Mouse (Mus musculus): Measurements from ENCODE around the gene Slc31a1. TPM values are rescaled to one million over a fixed set of nuclear protein-coding genes. Genes with fewer than 3 reads are reported as not detected.
A peak's percentile ranks its signal among the peaks of the same experiment; 100 is the strongest.

Gene Slc31a1
- total RNA-seq, 2 experiments from 2014 or later = 10.7 to 11.3 TPM

DNA sequence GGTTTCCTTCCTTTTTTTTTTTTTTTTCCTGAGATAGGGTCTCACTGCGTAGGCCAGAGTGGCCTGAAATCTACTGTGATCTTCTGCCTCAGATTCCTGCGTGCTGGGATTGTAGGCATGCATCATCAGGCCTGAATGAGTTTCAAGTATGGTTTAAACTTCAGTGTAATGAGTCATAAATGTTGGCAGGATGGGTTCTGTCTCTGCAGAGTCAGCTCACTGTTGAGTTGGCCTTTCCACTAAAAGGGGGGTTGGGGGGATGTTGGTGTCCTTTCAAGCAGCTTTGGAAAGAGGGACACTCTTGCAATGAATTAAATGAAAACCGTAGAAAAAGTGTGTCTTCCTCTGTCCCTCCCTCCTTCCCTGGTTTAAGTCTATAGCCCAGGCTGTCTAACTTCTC, 38.4 kb downstream of the Slc31a1 start:
- peak in 1 of 2 experiments; percentile 21 for DNase-seq (ENCODE audit: low spot score in 2 of 2)

DNA sequence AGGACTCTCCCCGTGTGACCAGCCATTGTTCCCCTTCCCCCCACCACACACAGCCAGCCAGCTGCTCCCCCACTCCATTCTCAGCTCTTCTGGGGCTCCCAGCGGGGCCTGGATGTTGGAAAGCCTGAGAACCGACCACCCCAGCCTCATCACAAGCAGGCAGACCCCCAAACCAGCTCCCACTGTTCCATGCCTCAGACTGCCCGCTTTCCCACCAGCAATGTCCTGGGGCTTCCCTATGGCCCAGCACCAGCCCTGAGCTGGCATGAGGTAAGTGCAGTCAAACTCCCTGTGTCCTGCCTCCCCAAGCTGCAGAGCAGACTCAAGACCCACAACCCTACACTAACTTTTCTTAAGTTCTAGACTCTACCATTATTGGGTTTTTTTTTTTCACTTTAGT, 45.6 kb downstream of the Slc31a1 start:
- DNase-seq (ENCODE audit: low spot score in 2 of 2) = no peak

DNA sequence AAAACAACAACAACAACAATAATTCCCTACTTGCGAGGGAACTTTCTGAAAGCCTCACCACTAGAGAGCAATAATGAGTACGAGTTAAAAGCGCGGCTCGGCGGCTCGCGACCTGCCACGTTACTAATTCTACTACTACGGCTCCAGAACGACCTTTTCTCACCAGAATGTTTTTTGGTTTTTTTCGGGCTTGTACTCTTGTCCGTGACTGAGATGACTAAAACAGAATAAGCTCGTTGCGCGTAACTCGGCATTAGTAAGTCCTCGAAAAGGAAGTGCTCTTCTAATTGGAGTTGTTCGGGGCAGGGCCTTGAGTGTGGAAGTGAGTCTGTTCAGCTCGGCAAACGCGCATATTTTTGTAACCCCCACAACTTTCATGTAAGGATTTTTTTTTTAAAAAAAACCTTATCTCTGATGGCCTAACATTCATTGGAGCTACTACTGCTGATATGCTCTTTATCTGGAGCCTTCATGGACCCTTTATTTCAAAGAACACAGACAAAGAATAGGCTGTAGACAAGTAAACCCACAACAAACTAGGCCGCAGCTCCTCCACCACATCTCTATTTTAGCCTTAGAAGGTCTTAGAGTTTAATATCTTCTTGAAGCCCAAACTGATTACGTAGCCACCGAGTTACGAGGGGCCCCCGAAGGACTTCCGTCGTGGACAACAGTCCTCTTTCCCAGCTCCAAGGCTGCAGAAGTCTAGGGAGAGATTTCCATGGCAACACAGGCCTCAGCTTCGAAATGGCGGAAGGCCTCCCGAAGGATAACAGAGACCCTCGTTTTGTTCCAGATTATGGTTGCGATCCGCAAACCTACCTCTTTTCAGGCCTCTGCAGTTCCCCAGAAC, 47.4 kb downstream of the Slc31a1 start:
- DNase-seq (ENCODE audit: low spot score in 2 of 2) = peak; percentile 47 to 60

DNA sequence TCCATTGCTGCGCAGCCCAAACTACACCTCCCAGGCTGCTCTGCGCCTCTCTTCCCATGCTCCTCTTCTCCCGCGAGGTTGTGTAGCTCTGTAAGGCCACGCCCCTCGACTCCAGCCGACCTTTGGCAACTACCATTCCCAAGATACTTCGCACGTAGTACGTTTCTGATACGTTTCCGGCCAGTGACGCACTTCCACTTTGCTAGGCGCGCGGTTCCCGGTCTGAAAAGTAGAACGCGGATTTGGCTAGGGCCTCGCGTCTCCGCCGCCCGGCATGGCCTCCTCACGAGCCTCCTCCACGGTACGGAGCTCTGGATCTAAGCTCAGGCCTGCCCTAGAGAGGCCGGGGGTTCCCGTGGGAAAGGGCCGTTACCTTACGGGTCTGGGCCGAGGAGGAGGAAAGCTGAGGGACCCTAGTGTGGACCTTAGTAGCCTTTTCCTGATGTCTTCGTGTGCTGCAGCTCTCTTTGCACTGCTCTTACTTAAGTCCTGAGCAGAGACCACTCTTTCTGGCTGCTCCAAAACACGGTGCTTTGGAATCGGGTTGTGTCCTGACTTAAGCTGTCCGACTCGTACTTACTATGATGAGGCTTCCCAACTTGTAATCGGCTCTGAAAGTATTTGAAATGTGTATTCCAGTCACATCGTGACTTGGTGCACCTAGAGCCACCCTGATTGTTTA, 48.2 kb downstream of the Slc31a1 start, which contains the start of the genes Cdc26 and Prpf4:
Gene Cdc26 (minus strand): TSS at position 42 of the 682 bp plus-strand sequence.
Gene Prpf4 (plus strand): TSS at position 197 of the 682 bp plus-strand sequence.
- peak; percentile 98 to 99 for DNase-seq (ENCODE audit: low spot score in 2 of 2)

DNA sequence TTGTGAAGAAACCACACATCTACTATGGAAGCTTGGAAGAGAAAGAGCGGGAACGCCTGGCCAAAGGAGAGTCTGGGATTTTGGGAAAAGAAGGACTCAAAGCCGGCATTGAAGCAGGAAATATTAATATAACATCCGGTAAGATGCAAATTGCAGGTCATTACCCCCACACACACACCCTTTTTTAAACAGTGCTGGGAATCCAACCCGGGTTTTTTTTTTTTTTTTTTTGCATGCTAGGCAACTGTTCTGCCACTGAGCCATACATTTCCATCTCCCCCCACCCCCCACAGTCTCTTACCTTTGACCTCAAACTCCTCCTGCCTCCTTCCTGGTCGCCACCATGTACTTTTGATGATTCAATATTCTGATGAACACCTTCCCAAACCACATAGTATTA, 49.1 kb downstream of the Slc31a1 start:
- no peak for DNase-seq (ENCODE audit: low spot score in 2 of 2)

DNA sequence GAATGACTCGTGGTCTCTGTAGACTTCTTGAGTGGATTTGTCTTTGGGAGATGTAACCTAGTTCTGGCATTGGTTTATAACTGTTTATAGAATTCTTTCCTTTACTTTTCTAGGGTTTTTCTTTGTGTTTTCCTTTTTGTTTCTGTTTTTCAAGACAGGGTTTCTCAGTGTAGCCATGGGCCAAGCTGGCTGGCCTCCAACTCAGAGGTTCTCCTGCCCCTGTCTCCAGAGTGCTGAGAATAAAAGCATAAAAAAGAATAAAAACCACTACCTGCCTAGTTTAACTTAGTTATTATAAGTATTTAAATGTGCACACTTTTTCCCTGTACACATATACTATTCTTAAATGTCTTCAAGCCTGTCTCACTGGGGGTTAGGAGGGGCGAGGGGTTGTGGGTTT, 49.8 kb downstream of the Slc31a1 start:
- no peak for DNase-seq (ENCODE audit: low spot score in 2 of 2)

DNA sequence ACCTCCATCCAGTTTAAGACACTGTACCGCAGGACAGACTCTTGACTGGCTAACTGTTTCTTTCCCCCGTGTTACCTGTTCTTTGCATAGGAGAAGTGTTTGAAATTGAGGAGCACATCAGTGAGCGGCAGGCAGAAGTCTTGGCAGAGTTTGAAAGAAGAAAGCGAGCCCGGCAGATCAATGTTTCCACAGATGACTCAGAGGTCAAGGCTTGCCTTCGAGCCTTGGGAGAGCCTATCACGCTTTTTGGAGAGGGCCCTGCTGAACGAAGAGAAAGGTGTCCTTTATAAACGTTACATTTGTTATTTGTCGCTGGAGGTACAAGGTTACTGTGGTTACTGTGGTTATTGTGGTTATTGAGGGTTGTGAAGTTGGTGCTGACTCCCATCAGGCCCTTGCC, 51.1 kb downstream of the Slc31a1 start:
- no peak for DNase-seq (ENCODE audit: low spot score in 2 of 2)

DNA sequence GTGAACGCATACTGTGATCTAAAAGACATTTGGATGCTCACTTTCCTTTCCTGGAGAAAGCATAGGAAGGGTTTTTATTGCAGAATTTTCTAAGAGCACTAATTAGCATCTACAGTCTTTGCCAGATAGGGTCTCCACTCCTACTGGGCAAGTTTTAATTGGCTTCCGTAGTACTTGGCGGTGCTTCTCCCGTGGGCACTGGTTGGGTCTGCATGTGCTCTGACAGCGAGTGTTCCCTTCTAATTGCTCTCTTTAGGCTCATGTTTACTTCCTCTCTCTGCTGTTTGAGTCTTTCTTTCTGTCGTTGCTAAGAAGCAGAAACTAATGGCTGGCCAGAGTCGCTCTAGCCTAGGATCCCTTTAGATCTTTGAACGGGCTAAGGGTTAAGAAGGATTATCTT, 57.9 kb downstream of the Slc31a1 start:
- DNase-seq (ENCODE audit: low spot score in 2 of 2) = no peak

DNA sequence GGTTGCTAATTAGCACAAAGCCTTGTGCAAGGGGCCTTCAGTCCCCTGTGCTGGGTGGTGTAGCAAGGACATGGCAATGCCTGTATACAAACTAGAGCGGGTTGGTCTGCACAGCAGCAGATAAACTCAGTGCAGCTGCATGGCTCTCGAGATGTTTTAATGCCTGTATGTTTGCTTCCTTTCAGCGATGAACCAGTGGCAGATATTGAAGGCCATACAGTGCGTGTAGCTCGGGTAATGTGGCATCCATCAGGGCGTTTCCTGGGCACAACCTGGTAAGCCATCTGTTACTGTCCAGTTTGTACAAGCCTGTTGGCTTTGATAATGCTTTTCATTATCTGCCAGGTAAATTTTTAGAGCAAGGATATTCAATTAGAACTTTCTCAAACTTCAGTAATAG, 58.6 kb downstream of the Slc31a1 start:
- no peak for DNase-seq (ENCODE audit: low spot score in 2 of 2)

DNA sequence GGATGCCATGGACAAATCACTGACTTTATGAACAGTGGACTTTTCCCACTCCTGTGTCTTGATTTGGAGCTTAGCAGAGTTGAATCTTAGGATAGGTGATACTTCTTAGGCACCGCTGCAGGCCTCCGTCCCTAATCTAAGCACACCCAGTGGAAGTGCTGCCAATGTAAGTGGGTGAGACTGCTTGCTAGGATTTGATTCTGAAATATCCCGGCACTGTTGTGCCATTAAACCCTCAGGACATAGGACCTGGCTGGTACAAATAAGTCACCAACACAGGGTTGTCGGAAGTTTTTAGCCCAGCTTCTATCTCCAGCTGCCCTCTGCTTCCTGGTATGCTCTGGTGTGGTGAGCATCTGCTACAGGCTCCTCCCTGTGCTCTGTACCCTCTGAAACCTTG, 65.4 kb downstream of the Slc31a1 start:
- DNase-seq (ENCODE audit: low spot score in 2 of 2) = no peak

DNA sequence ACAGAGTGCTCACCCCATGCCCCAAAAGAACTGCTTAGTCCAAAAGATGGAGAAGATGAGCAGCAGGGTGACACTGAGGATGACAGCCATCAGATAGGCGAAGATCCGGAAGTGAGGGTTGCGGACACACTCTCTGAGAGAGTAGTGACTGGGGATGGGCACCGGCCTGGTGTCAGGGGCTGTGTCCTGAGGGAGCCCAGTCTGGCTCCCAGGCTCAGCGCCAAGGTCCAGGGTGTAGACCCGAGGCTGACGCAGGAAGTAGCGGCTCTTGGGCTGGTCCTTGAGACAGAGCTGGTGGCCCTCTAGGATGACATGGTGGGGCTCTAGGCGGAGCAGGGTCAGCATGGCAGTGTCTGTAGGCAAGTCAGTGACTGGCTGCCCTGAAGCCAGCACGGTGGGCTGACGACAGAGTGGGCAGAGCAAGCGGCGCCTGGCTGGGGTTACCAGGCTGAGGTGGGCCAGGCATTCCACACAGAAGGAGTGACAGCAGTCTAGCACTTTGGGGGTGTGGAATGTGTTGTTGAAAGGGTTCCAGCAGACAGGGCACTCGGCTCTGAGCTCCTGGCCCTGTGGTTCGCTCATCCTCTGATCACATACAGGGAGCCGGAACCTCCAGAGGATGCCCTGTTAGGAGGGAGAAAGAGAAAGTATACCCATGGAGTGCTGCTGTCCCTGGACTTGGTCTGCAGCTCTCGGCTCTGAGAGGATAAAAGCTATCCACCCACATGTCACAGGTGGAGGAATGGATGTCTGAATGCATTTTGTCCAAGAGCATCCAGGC, 67.6 kb downstream of the Slc31a1 start:
- no peak for DNase-seq (ENCODE audit: low spot score in 2 of 2)

DNA sequence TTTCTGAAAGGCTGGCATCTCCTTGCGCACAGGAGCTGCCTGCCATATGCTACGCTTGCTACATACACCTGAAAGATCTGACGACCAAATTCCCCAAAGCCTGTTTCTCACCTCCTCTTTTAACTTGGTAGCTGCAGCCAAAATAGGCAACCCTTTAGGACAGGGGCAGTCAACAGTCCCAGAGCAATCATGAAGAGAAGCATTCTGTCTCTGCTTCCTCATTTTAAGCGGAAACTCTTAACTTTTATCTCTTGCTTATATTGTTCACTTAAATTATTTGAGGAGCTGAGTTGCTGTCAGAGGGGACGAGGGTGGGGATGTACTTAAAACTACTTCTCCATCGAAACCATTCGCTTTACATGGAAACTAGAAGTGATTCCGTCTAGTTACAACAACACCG, 69.1 kb downstream of the Slc31a1 start:
- DNase-seq (ENCODE audit: low spot score in 2 of 2) = no peak

DNA sequence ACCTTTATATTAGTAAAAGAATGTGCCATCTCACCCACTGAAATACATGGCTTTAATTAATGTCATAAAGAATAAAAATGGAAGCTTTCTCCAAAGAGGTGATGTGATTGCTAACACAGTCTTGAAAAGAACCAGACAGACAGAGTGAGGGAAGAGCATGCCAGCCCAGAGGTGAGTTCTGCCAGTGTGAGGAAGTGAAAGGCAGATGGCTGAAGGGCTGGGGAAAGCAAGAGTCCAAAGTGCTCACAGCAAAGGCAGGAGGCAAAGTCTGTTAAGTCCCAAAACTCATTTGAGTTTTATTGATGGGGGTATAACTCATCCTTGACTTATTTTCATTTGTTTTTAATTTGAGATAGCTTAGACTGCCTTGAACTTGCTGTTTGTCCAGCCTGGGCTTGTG, 70.2 kb downstream of the Slc31a1 start:
- no peak for DNase-seq (ENCODE audit: low spot score in 2 of 2)

DNA sequence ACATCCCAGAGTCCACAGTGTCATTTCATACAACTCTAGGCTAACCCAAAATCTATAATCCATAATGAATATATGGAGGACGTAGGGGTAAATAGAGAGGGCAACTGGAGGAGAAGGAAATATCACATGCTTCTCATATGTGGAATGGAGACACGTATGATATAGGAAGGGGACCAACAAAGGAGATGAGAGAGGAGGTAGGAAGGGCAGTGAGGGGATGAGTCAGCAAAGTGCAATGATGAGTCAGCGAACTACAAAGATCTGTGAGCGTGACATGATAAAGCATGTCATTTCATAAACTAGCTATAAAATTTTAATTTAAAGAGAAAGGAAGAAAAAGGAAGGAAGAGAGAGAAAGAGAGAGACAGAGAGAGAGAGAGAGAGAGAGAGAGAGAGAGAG, 71.0 kb downstream of the Slc31a1 start:
- no peak for DNase-seq (ENCODE audit: low spot score in 2 of 2)

DNA sequence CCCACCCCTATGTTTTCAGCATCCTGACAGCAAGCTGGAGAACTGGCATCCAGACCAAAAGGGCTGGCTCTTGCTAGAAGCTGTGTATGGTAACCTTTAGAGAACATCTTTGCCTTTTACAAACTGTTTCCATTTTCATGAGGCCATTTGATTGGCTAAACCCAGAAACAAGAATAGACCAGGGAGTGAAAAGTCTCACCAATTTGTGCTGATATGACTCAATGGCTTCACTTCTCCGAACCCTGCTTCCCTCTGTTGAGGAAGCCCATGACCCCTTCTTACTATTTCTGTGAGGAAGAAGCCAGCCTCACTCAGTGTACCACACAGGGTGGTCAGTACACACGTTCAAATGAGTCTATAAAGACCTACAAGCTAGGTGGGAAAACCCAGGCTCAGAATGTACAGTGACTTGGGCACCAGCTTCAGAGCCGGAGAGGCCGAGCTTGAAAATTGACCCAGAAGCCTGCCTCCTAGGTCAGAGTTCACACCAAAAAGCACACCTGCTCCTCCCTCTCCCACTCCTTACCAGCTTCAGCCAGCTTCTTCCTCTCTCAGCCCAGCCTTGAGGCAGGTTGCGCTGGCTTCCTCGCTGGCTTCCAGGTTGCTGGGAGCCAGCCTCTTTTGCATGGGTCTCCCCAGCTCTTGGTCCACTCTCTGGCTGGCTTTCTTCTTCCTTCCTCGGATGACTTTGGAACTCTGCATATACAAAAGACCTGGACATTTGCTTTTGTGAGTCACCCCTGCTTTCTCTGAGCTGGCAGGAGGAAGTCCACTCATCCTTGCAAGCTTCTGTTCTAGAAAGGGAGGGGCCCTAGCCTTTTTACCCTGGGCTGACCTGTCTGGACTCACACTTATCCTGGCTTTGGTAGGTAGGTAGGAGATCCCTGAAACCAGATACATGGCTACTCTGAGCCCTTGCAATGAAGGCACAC, 73.7 kb downstream of the Slc31a1 start:
- no peak for DNase-seq (ENCODE audit: low spot score in 2 of 2)

DNA sequence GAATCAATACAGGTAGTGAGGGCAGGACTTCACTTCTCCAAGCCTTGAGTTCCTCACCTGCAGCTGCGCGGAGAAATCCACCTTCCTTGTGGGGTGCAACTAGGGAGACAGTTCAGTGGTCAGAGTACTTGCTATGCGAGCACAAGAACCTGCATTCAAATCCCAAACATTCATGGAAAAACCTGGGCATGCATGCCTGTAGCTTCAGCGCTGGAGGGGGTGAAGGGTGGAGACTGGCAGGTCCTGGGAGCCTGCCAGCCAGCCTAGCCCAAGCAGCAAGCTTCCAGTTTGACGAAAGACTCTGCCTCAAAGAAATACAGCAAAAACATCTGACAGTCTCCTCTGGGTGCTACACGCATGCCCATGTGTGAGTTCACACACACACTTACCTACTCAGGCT, 74.6 kb downstream of the Slc31a1 start, which contains the start of gene Rnf183:
Gene Rnf183 (minus strand): TSS at position 172 of the 400 bp plus-strand sequence.
- DNase-seq (ENCODE audit: low spot score in 2 of 2) = no peak

DNA sequence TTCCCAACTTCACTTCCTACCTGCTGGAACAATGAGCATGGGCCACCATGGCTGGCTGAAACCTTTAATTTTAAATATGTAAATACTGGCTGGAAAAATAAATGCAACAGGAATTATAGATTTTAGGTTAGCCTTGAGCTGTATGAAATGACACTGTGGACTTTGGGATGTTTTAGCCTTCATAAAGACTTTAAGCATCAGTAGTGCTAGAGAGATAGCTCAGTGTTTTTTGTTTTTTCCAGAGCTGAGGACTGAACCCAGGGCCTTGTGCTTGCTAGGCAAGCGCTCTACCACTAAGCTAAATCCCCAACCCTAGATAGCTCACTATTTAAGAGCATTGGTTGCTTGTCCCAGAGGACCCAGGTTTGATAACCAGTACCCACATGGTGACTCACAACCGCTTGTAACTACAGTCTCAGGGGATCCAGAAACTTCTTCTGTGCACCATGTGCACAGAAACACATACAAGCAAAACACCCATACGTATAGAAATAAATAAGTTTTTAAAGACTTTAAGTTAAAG, 76.8 kb downstream of the Slc31a1 start:
- DNase-seq (ENCODE audit: low spot score in 2 of 2) = no peak

DNA sequence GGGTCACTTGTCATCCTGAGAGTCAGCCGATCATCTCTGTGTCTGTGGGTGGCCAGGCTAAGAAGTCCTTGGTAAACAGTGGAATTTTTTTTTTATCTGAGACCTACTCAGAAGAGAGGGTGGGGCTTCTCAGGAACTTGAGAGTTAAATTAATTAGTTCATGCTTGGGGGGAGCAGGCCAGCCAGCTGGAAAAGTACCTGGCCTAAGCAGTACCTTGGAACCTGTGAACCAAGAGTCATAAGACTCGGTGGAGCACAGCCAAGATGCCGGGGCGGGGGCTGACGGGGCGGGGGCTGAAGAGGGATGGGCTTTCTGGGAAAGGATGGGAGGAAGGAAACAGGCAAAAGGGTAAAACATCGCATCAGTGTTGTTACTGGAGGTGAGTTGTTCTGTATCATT, 77.3 kb downstream of the Slc31a1 start:
- DNase-seq (ENCODE audit: low spot score in 2 of 2) = no peak

DNA sequence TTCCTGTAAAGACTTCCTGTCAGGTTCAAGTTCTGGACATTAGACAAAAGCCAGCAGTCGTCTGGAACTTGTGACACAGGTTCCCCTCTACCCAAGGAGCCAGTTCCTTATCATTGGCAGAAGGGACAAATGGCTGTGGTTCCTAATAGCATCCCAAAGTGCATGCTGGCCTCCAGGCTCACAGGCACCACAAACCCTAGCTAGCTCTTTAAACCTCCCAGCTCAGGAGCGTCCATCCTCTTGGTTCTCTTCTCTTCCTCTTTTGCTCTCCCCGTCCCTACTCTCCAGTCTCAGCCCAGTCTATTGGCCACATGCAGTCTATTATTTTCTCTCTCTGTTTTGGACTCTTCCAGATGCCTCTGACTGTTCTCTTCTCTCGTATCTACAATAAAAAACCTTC, 79.3 kb downstream of the Slc31a1 start:
- no peak for DNase-seq (ENCODE audit: low spot score in 2 of 2)

DNA sequence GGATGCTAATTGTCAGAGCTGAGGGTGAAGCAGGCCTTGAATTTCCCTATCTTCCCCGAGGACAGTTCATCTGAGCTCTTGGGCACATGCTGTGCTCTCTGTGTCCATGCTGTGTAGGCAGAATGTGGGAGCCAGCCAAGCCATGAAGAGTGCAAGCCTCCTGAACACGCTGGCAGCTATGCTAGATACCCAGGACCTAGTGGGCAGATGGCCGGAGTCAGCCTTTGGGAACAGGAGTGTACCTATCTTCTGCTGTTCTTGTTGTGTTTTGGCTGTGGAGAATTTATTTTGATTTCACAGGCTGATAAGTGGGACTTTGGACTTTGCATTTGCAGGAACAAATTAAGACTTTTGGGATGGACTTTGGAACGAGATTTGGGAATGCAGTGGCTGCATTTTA, 80.0 kb downstream of the Slc31a1 start:
- DNase-seq (ENCODE audit: low spot score in 2 of 2) = no peak

All from left cerebral cortex, adult 18-20 months (tissue).